Mouse (Mus musculus): ENCODE measurements at regions not wholly inside any gene's neighbourhood (a gene's known extent, or its start where the extent isn't known, plus 50 kb on each side); places are given as distances from the start of the nearest gene placed in this dataset.

DNA sequence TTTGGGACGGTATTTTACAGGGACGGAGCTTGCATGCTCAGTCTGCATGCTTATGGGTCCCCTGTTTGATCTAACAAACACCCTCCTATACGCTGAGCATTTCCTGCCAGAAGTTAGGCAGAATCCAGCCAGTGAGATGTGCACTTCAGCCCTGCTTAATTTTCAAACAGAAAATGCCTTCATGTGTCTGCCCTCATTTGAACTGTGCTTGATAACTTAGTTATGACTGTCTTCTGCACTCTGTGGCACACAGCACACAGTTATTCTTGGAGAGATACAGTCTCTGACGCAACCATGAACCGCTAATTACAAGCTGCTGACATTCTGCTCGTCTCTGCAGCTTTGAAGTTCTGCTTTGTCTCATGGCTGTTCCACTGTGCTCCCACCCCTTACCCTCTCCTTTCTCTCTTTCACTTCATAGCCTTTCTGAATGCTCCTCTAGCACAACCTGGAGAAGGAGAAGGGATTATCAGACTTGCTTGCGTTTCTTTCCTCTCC lies 160.2 kb downstream of the Gm11361 start:
- Histone ChIP-seq H3K4me3 (ENCODE audit: insufficient read depth, low read depth, low read length) (peak overlapping the region; percentile 57), H3K27ac (ENCODE audit: insufficient read depth, low read depth, low read length) (peak overlapping the region; percentile 99), H3K4me1 (ENCODE audit: control insufficient read depth, insufficient read depth, low read length) (no peaks in the 10 kb centered on the region)
- no peak for TF ChIP-seq POLR2A (IDR thresholded peaks at IDR 0.05; ENCODE audit: insufficient read depth, low read depth, low read length)
- no peak for TF ChIP-seq CTCF (IDR thresholded peaks at IDR 0.05; ENCODE audit: insufficient read depth, low read depth, low read length)
- WGBS: 0% methylated on average over 7 of the region's 7 CpGs

DNA sequence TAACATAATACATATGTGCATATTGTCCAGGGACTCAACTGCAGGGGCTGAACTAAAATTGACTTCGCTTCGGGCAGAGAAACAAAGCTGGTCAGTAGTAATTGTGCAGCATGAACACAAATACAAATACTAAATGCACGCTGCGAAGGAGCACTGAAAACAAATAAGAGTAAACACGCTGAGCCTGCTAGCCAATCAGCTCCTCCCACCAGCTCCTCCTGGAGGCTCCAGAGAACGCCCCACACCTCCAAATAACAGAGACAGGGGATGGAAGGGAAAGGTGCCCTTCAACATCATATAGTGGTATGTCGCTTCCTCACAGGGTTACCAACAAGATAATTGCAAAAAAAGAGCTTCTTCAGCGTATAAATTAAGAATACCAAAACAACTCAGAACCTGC lies 159.6 kb downstream of the Gm11361 start:
- Histone ChIP-seq H3K4me1 (ENCODE audit: control insufficient read depth, insufficient read depth, low read length) (no peaks in the 10 kb centered on the region), H3K27ac (ENCODE audit: insufficient read depth, low read depth, low read length) (peak overlapping the region; percentile 99), H3K4me3 (ENCODE audit: insufficient read depth, low read depth, low read length) (peak overlapping the region; percentile 32)
- WGBS: 4% methylated on average over 8 of the region's 8 CpGs
- TF ChIP-seq CTCF (IDR thresholded peaks at IDR 0.05; ENCODE audit: insufficient read depth, low read depth, low read length) (no peak), POLR2A (IDR thresholded peaks at IDR 0.05; ENCODE audit: insufficient read depth, low read depth, low read length) (no peak)

DNA sequence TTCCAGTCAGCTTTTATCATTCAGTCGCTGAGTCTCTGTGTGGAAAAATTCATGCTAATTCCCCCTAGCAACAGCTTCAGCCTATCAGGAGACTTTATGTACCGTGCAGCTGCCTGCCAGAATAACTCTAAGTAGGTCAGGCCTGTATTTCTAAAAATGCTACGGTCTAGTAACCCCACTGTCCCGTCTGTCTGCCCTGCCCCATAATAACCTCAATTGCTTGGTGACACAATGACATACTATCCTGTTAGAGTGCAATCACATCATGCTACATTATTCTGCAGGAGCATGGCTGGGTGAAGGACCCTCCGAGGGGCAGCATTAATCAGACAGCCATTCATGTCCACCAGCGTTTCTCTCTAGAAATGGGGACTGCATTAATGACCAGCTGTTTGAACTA lies 158.9 kb downstream of the Gm11361 start:
- WGBS: 1% methylated on average over 6 of the region's 6 CpGs
- TF ChIP-seq CTCF (IDR thresholded peaks at IDR 0.05; ENCODE audit: insufficient read depth, low read depth, low read length): no peak
- TF ChIP-seq POLR2A (IDR thresholded peaks at IDR 0.05; ENCODE audit: insufficient read depth, low read depth, low read length): no peak
- H3K27ac ChIP-seq (ENCODE audit: insufficient read depth, low read depth, low read length): peak overlapping the region; percentile 99
- H3K4me3 ChIP-seq (ENCODE audit: insufficient read depth, low read depth, low read length): peak overlapping the region; percentile 24
- no peaks in the 10 kb centered on the region for H3K4me1 ChIP-seq (ENCODE audit: control insufficient read depth, insufficient read depth, low read length)

- Histone ChIP-seq H3K27ac (ENCODE audit: insufficient read depth, low read depth, low read length) (peak overlapping the region; percentile 99), H3K4me1 (ENCODE audit: control insufficient read depth, insufficient read depth, low read length) (no peaks in the 10 kb centered on the region), H3K4me3 (ENCODE audit: insufficient read depth, low read depth, low read length) (no peak overlapping the region)
- TF ChIP-seq POLR2A (IDR thresholded peaks at IDR 0.05; ENCODE audit: insufficient read depth, low read depth, low read length) (no peak), CTCF (IDR thresholded peaks at IDR 0.05; ENCODE audit: insufficient read depth, low read depth, low read length) (no peak)
- WGBS: 15% methylated on average over 1 of the region's 1 CpGs
Observed at GRCm38 (mm10) chr13:28415769-28416168, 158.4 kb downstream of the Gm11361 start.

DNA sequence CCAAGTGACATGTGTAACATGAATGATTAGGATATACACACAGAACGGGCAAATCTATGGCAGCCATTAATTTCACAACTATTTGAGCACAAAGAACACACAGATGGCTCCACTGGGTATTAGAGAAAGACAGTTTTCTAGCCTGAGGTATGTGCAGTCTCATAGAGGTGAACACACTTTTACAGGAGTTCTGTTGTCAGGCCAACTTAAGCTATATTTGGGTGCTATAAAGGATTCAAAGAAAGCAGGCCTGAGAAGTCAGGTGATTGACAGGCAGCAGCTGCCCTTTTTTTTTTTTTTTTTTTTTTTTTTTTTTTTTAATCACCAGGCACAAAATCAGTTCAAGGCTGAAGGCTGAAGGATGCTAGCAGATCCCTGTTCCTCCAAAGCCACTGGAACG lies 153.0 kb downstream of the Gm11361 start:
- H3K4me3 ChIP-seq (ENCODE audit: insufficient read depth, low read depth, low read length): no peak overlapping the region
- WGBS: 64% methylated on average over 2 of the region's 2 CpGs
- H3K27ac ChIP-seq (ENCODE audit: insufficient read depth, low read depth, low read length): no peak overlapping the region
- no peaks in the 10 kb centered on the region for H3K4me1 ChIP-seq (ENCODE audit: control insufficient read depth, insufficient read depth, low read length)
- TF ChIP-seq POLR2A (IDR thresholded peaks at IDR 0.05; ENCODE audit: insufficient read depth, low read depth, low read length): no peak
- TF ChIP-seq CTCF (IDR thresholded peaks at IDR 0.05; ENCODE audit: insufficient read depth, low read depth, low read length): no peak

DNA sequence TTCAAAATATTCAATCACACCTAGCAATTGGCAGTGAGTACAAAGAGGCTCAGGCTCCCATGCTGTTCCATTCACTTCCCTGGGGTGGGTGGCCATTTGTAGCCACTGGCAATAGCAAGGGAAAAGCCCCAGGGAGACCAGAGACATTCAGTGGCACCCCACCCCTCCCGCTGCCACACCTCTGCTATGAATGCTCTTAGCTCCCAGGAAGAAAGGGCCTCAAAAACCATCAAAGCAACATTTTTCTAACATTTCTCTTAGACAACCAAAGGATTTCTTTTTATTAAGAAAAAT lies 152.2 kb downstream of the Gm11361 start:
- TF ChIP-seq CTCF (IDR thresholded peaks at IDR 0.05; ENCODE audit: insufficient read depth, low read depth, low read length) (no peak), POLR2A (IDR thresholded peaks at IDR 0.05; ENCODE audit: insufficient read depth, low read depth, low read length) (no peak)
- Histone ChIP-seq H3K4me1 (ENCODE audit: control insufficient read depth, insufficient read depth, low read length) (no peaks in the 10 kb centered on the region), H3K4me3 (ENCODE audit: insufficient read depth, low read depth, low read length) (no peak overlapping the region), H3K27ac (ENCODE audit: insufficient read depth, low read depth, low read length) (no peak overlapping the region)
- 74% methylated on average over 1 of the region's 1 CpGs for WGBS

GRCm38 (mm10) chr13:28408868-28409608 lies 151.7 kb downstream of the Gm11361 start:
- WGBS: 54% methylated on average over 7 of the region's 7 CpGs
- Histone ChIP-seq H3K4me1 (ENCODE audit: control insufficient read depth, insufficient read depth, low read length) (no peaks in the 10 kb centered on the region), H3K4me3 (ENCODE audit: insufficient read depth, low read depth, low read length) (no peak overlapping the region), H3K27ac (ENCODE audit: insufficient read depth, low read depth, low read length) (no peak overlapping the region)
- TF ChIP-seq CTCF (IDR thresholded peaks at IDR 0.05; ENCODE audit: insufficient read depth, low read depth, low read length) (no peak), POLR2A (IDR thresholded peaks at IDR 0.05; ENCODE audit: insufficient read depth, low read depth, low read length) (no peak)

DNA sequence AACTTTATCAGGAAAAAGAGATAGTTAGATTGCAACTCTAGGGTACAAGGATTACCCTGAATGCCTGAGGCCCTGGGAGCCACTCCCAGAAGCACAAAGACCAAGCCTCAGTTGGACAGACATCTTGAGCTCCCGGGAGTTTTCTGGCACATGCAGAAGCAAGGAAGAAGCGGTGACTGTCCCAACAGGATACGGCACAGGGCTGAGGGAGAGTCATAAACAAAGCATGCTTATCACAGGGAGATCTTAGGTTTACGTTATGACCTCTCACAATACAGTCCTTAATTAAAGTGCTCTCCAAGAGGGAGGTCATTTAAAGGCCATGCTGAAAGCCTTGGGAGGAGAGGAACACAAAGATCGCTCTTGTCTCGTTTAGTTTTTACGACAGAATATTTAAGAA lies 143.1 kb downstream of the Gm11361 start:
- Histone ChIP-seq H3K4me1 (ENCODE audit: control insufficient read depth, insufficient read depth, low read length) (no peaks in the 10 kb centered on the region), H3K4me3 (ENCODE audit: insufficient read depth, low read depth, low read length) (no peak overlapping the region), H3K27ac (ENCODE audit: insufficient read depth, low read depth, low read length) (no peak overlapping the region)
- 54% methylated on average over 7 of the region's 7 CpGs for WGBS
- TF ChIP-seq CTCF (IDR thresholded peaks at IDR 0.05; ENCODE audit: insufficient read depth, low read depth, low read length) (no peak), POLR2A (IDR thresholded peaks at IDR 0.05; ENCODE audit: insufficient read depth, low read depth, low read length) (no peak)

Measured in olfactory bulb, adult 2 months (tissue).